Mouse (Mus musculus) ES-Bruce4 (cell line): ENCODE measurements around the gene Abhd12. TPM values are rescaled to one million over a fixed set of nuclear protein-coding genes. Genes with fewer than 3 reads are reported as not detected.

Experiments
- H3K27ac ChIP-seq: 2 replicates; pipeline ENCODE4 v1.5.1; 2012; ENCODE audit warnings: low read length, inconsistent platforms; ENCODE audit not compliant: insufficient read depth
- H3K27me3 ChIP-seq: 2 replicates; pipeline ENCODE4 v1.6.1; 2012; ENCODE audit warnings: mild to moderate bottlenecking, low read length, inconsistent platforms; ENCODE audit not compliant: control insufficient read depth, poor library complexity, insufficient read depth, severe bottlenecking
- H3K36me3 ChIP-seq: 2 replicates; pipeline ENCODE4 v1.6.1; 2012; ENCODE audit warnings: inconsistent platforms, mild to moderate bottlenecking, low read length, moderate library complexity; ENCODE audit not compliant: control insufficient read depth, poor library complexity, insufficient read depth, severe bottlenecking
- H3K4me1 ChIP-seq: one replicate; pipeline ENCODE4 v1.8.1; 2011; ENCODE audit warnings: low read length; ENCODE audit not compliant: control insufficient read depth, insufficient read depth
- H3K4me3 ChIP-seq: 2 replicates; pipeline ENCODE4 v1.5.1; 2011; ENCODE audit warnings: low read depth, mild to moderate bottlenecking, low read length
- H3K9ac ChIP-seq: 2 replicates; pipeline ENCODE4 v1.6.1; 2012; ENCODE audit warnings: low read depth, mild to moderate bottlenecking, inconsistent platforms; ENCODE audit not compliant: poor library complexity, severe bottlenecking
- H3K9me3 ChIP-seq: replicated peaks from 2 replicates; pipeline ENCODE4 v1.6.1; 2012; ENCODE audit warnings: mild to moderate bottlenecking, low read length, inconsistent platforms; ENCODE audit not compliant: control insufficient read depth, poor library complexity, insufficient read depth, severe bottlenecking
- CTCF ChIP-seq: IDR thresholded peaks from one replicate; pipeline ENCODE4 v1.8.1; 2011; ENCODE audit warnings: low read depth, low read length
- EP300 ChIP-seq: IDR thresholded peaks from 2 replicates; pipeline ENCODE4 v1.6.1; 2011; ENCODE audit warnings: low read depth, low read length; ENCODE audit not compliant: insufficient read depth
- POLR2A ChIP-seq: IDR thresholded peaks from one replicate; pipeline ENCODE4 v1.8.1; 2011; ENCODE audit warnings: low read length; ENCODE audit not compliant: insufficient read depth
- polyA plus RNA-seq: library from polyadenylated mRNA; stranded (reverse); fragments of >200 nt; gene quantifications from 2 replicates; pipeline ENCODE4 v1.2.4, GENCODE M21; 2011; ENCODE audit warnings: low read depth; ENCODE audit not compliant: missing spikeins, insufficient read depth, insufficient read length

Abhd12 gene
- polyA plus RNA-seq, 1 experiment = 31.3 TPM

DNA sequence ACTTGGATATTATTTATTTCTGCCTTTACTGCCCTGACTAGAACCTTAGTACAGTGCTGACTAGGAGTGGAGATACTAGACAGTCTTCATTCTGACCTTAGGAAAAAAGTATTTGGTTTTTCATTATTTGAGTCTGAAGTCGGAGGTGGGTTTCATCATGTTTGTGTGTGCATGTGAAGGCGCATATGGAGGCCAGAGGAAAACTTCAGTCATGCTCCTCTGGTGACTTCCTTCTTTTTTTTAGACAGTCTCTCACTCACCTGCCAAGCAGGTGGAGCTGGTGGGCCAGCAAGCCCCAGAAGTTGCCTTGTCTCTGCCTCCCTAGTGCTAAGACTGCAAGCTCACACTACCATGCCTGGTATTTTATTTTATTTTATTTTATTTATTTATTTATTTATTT, 37.5 kb downstream of the Abhd12 start:
- H3K9ac ChIP-seq = no peak overlapping the region
- H3K9me3 ChIP-seq = no peaks in the 10 kb centered on the region
- H3K4me1 ChIP-seq = no peaks in the 10 kb centered on the region
- no peak for TF ChIP-seq CTCF
- no peak for TF ChIP-seq POLR2A
- no peak for TF ChIP-seq EP300
- no peaks in the 10 kb centered on the region for H3K27me3 ChIP-seq
- no peaks in the 10 kb centered on the region for H3K36me3 ChIP-seq
- H3K27ac ChIP-seq = no peak overlapping the region
- no peak overlapping the region for H3K4me3 ChIP-seq

DNA sequence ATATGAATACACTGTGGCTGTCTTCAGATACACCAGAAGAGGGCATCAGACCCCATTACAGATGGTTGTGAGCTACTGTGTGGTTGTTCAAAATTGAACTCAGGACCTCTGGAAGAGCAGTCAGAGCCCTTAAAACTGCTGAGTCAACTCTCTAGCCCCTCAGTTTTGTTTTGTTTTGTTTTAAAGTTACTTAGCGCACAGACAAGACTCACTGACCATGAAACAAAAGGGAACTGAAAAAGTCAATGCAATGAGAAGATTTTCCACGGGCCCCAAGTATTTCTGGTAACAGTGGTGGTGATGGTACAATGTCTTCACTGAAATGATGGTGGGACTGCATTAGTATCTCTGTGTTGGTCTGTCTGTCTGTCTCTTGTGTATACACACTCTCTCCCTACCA, 43.4 kb downstream of the Abhd12 start:
- no peak overlapping the region for H3K27ac ChIP-seq
- H3K27me3 ChIP-seq = no peaks in the 10 kb centered on the region
- no peak for TF ChIP-seq EP300
- TF ChIP-seq POLR2A = no peak
- no peak for TF ChIP-seq CTCF
- no peaks in the 10 kb centered on the region for H3K36me3 ChIP-seq
- H3K9me3 ChIP-seq = no peaks in the 10 kb centered on the region
- H3K9ac ChIP-seq = no peak overlapping the region
- H3K4me3 ChIP-seq = no peak overlapping the region
- H3K4me1 ChIP-seq = no peaks in the 10 kb centered on the region

DNA sequence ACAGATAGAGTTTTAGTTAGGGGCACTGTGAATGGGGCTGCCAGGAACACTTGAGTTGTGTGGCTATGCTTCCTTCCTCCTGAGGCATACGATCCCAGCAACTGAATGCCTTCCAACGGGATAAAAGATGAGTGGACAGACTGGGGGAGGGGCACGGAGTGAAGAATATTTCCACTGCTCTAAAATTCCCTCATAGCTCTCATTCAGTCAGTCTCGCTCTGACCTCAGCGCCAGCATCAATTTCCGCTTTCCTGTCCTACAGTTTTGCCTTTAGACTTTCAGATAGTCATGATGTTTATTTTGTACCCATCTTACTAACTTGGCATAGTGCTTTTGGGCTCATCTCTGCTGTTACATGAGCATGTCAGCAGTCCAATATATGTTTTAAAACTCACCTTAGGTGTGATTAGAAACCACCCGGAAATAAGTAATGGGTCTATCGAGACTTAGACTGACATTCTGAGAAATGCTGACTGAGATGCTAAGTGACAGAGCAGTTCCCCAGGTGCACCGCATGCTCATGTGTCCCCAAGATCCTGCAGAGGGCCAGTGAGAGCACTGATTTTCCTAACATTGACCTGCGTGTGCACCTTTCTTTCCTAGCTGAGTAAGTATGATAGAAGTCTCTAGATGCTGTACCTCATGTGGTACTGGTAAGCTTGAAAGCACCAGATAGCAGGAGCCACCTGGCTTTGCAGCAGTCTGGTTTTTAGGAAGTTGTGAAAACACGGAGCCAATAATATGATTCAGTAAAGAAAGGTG, 44.7 kb downstream of the Abhd12 start:
- TF ChIP-seq CTCF = no peak
- no peak for TF ChIP-seq POLR2A
- no peak for TF ChIP-seq EP300
- no peaks in the 10 kb centered on the region for H3K9me3 ChIP-seq
- H3K27ac ChIP-seq = no peak overlapping the region
- no peak overlapping the region for H3K4me3 ChIP-seq
- no peaks in the 10 kb centered on the region for H3K27me3 ChIP-seq
- no peak overlapping the region for H3K9ac ChIP-seq
- no peaks in the 10 kb centered on the region for H3K36me3 ChIP-seq
- H3K4me1 ChIP-seq = no peaks in the 10 kb centered on the region

DNA sequence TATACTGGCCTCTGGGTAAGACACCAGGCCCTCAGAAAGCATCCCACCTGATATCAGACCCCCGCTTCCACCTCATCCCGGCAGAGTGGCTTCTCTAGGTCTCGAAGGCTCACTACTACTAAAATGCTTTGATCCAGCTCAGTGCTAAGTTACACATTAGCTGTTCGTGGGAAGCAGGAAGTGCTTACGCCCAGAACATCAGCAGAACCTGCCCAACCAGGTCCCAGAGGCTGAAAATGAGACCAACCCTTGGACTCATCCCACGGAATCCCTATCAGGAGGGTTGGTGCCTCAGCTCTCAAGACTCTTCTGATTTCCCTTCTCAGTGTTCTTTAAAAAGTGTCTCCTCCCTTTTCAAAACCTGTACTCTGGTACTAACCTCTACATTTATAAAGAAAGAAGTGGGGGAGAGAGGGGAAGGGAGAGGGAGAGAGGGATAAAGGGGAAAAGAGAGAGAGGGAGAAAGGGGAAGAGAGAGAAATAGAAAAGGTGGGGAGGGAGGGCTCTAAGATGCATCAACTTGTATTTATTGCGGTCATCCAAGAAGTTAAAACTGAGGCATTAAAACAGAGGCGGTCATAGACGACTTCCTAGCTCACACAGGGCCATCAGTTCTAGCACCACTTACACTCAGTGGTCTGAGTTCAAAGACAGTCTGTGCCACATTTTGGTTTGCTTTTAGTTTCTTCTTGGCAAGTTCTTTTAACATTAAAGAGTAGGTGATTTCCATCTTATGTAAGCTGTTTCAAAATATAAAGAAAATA, 45.6 kb downstream of the Abhd12 start:
- Histone ChIP-seq H3K4me3 (no peak overlapping the region), H3K9me3 (no peaks in the 10 kb centered on the region), H3K27me3 (no peaks in the 10 kb centered on the region), H3K4me1 (no peaks in the 10 kb centered on the region), H3K36me3 (no peaks in the 10 kb centered on the region), H3K27ac (no peak overlapping the region), H3K9ac (no peak overlapping the region)
- TF ChIP-seq POLR2A (no peak), CTCF (no peak), EP300 (no peak)

DNA sequence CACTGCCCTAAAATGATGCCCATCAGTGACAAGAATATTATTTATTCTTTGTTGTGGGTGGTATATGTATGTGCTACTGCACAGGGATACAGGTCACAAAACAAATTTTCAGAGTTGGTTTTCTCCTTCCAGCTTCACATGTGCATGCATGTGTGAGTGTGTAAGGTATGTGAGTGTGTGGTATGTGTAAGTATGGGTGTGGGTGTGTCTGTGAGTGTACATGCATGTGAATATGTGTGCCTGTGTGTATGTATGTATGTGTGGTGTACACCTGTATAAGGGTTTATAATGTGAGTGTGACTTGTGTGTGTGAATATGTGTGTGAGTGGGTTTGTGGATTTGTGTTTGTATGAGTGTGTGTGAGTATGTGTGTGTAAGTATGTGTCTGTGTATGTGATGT, 49.4 kb downstream of the Abhd12 start:
- no peak for TF ChIP-seq CTCF
- no peak for TF ChIP-seq EP300
- no peak for TF ChIP-seq POLR2A
- H3K9me3 ChIP-seq = no peaks in the 10 kb centered on the region
- H3K4me3 ChIP-seq = no peak overlapping the region
- no peaks in the 10 kb centered on the region for H3K36me3 ChIP-seq
- H3K9ac ChIP-seq = no peak overlapping the region
- H3K27ac ChIP-seq = no peak overlapping the region
- H3K4me1 ChIP-seq = no peaks in the 10 kb centered on the region
- H3K27me3 ChIP-seq = no peaks in the 10 kb centered on the region

DNA sequence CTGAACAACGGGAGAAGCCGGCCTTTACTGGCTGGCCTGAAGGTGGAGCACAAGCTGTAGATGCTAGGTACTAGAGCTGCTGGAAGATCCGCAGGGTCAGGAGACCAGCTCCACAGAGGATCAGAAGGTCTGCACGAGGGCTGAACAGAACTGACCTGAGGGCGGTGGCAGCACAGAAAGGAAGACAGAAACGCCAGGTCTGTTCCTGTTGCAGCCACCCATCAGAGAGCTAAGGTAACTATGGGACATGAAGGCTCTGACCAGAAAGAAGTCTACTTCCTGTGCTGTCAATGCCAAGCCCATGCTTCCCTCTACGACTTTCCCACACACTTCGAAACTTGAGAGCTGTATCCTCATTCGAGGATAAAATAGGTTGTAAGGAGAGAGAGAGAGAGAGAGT, 53.3 kb downstream of the Abhd12 start:
- no peaks in the 10 kb centered on the region for H3K4me1 ChIP-seq
- no peaks in the 10 kb centered on the region for H3K36me3 ChIP-seq
- H3K27me3 ChIP-seq = no peaks in the 10 kb centered on the region
- no peak overlapping the region for H3K4me3 ChIP-seq
- no peak overlapping the region for H3K27ac ChIP-seq
- TF ChIP-seq POLR2A = no peak
- no peak for TF ChIP-seq CTCF
- TF ChIP-seq EP300 = no peak
- no peaks in the 10 kb centered on the region for H3K9me3 ChIP-seq
- H3K9ac ChIP-seq = no peak overlapping the region
